Mouse (Mus musculus) right cerebral cortex, postnatal 10 days (tissue): ENCODE measurements around the gene Dmbt1.
"Not testable (repeated sequence)": the region's sequence is repeated elsewhere in the genome, so short reads cannot be mapped to it uniquely, and the experiment has no call there.

ENCODE experiments used
- DNase-seq, 2 experiments: peaks; one replicate each; pipeline ENCODE4 v3.0.0; 2021; ENCODE audit warnings: low spot score in 2 of 2

The Dmbt1 gene

GRCm38 (mm10) chr7:131031755-131032154, at the start of gene Dmbt1:
Gene Dmbt1, plus strand, starts transcription at chr7:131032053.
- no peak for DNase-seq

DNA sequence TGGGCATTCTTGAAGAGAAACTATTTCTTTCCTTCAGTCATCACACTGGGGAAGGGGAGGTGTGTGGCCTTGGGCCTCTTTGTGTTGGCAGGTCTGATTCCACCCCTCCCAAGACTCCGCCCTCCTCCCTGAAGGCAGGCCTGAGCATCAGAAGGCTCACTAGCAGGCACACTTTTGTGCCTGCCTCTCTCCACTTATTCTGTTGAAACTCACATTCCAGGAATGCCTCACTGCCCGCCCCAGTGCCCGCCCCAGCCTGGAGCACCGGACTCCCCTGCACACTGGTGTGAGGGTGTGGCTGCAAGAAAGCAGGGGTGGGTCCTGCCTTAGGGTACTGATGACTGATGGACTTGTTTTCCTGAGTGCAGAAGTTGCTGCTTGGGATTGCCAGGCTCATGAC, 49.5 kb upstream of the Dmbt1 start:
- no peak for DNase-seq

GRCm38 (mm10) chr7:130982881-130983280, 49.0 kb upstream of the Dmbt1 start:
- no peak for DNase-seq

DNA sequence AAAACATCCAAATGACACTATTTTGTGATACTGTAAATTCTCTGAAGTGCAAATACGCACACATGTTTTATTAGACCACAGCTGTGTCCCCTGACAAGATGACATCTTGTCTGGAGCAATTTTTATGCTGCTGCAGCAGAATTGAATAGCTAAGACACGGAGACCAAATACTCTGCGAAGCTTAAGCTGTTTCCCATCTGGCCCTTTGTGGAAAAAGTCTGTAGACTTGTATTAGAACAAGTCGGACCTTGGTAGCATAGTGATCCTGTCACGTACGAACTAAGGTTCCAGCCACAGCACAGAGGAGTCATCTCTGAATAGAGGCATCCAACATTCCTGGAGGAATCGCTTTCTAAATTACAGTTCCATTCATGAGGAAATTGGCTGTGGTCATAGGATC, 47.6 kb upstream of the Dmbt1 start:
- no peak for DNase-seq

- DNase-seq, result no peak
Observed at GRCm38 (mm10) chr7:130985193-130985592, 46.7 kb upstream of the Dmbt1 start.

- no peak for DNase-seq
Observed at GRCm38 (mm10) chr7:130985716-130986115, 46.1 kb upstream of the Dmbt1 start.

GRCm38 (mm10) chr7:130988146-130988545, 43.7 kb upstream of the Dmbt1 start:
- no peak for DNase-seq

DNA sequence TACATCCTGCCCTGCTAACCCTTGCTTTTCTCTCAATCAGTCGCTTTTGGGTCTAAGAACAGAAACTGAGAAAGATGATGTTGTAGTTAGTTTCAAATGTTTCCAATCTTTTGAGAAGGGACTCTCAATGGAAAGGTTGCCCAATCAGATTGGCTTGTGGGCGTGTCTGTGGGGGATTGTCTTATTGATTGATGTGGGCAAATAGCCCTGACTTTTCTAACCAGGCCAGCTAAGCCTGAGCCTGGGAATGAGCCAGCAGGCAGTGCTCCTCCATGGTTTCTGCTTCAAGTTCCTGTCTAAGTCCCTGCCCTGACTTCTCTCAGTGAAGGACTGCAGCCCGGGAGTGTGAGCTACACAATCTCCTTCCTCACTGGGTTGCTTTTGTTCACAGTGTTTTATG, 42.5 kb upstream of the Dmbt1 start:
- DNase-seq, result no peak

DNA sequence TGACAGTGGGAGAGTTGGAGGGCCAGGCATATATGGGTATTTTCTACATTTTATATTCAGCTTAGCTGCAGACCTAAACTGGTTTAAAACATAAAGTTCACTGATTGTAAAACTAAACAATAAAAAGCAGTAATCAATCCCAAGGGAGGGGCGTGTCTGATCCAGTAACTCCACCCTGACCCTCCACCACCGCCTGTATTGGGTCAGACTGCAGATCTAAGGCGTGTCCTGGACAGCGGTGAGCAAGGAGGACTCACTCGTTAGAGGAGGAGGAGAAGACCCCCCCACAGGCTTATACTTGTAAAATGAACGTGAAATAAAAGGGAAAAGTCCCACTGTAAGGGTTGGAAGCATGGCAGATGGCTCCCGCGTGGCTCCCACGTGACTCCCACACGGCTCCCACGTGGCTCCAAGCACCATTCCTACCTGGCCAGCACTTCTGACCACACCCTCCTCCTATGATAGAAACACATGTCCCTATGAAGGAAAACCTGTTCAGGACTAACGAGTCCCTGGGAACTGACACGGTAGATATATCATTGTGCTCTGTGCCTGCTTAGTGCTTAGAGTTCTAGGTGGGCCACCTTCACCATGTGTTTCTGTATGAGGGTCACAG, 40.6 kb upstream of the Dmbt1 start:
- no peak for DNase-seq

GRCm38 (mm10) chr7:130993907-130994306, 37.9 kb upstream of the Dmbt1 start:
- no peak for DNase-seq

DNA sequence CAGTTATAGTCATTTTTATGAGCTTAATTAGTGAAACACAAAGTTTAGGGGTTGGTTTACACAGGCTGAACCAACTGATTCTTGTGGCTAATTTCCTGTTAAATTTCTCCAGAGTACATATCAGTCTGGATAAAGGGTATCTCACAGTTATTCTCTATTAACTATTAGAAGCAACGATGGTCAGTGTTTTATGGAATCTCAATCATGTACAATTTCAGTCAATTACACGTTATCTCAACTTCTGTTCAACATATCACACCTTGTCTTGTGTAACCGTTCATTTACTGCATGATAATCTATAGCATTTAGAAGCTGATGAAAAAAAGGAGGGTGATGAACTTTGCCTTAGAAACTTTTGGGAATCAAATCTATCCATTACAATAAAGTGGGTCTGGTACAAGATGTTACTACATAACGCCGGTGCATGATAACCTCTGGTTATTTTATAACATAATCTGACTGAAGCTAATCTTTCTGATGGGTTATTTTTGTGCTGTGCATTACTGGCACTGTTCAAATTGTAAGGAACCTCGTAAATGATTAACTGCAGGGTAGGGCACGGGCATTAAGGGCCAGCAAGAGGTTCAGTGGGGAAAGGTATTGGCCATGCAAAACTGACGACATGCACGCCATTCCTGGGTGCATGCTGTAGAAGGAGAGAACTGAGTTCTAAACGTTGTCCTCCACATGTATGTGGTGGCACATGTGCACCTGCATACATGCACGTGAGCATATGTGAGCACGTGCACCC, 29.7 kb upstream of the Dmbt1 start:
- no peak for DNase-seq

DNA sequence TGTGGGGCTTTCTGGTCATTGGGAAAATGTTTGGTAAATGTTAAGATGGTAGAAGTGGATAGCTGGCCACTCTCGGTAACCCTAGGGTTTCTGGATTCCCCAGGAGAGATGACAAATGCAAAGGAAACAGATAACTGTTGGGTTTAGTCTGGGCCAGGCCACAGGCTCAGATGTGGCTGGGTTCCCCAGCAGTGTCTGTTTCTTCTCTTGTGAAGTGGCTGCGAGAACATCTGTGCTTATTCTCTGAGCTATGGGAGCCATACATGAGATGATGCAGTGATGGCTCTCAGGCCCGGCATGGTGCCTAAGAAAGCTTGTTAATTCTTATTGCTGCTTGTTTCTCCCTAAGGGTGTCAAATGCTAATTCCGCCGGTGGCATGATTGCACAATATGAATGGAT, 27.8 kb upstream of the Dmbt1 start:
- DNase-seq, result no peak

DNA sequence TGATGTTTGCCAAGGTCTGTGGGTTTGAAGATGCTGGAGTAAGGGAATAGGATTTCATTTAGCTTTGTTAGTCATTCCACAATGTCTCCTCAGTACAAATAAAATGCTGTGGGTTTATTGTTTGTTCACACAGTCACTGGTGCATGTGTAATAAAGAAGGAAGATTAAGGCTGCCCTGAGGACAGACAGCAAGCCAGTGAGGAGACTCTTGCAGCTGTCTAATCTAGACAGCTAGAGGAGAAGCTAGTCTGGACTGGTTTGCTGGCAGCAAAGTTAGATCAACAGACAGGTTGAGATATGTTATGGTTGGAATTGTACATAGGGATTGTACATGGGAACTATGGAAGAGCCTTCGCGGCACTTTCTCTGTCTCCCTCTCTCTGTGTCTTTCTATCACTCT, 24.6 kb upstream of the Dmbt1 start:
- DNase-seq, result no peak

DNA sequence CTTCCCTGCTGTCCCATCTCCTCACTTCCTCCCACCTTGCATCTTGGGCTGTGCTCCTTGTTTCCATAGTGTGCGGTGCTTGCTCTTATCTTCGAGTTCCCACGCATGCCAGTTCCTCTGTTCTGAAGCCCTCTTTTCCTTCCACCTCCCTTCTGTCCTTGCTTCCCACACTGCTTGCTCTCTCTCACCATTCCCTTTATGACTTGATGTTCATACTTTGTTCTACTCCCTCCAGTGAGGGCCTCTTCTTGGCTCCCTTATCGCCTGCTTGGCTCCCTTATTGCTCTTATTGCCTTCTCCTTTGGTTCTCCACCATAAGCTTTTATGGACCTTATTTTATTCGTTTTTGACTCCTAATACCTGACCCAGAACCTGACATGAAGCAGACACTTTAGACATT, 22.7 kb upstream of the Dmbt1 start:
- DNase-seq, result no peak

DNA sequence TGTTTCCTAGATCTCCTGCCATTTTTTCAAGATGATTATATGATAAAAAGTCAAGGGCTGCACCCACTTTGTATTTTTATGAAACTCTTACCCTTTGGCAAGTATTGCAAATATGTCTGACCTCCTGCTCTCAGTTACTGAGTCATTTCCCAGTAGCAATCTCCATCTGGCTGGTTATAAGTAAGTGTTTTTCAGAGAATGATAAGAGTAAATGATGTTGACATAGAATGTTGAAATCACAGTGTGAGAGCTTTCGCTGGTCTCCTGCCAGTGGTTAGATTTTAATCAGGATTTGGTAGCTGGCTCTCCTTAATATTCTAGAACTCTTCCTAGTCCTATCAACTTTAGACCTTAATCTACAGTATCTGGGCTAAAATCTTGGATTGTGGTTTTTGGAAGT, 20.0 kb upstream of the Dmbt1 start:
- DNase-seq, result no peak

GRCm38 (mm10) chr7:131019181-131019580, 12.7 kb upstream of the Dmbt1 start:
- DNase-seq, result no peak

DNA sequence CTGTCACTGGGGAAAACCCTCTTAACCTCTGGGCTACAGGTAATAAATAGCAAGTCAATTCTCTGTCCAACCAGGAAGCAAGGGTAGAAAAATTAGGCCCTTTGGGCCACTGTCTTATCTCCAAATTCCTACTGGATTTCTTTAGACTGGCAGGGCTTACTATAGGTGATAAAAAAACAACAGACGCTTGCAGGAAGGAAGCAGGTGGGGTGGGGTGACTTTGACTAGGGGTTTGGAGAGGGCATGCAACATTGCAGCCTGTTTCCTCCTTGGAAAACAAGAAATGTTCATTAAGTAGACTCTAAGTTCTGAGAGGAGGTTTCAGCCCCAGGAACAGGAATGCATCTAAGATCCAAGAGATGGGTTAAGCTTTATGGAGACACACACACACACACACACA, 7.0 kb upstream of the Dmbt1 start:
- DNase-seq, result no peak

- no peak for DNase-seq
Observed at GRCm38 (mm10) chr7:131027557-131027956, 4.3 kb upstream of the Dmbt1 start.

DNA sequence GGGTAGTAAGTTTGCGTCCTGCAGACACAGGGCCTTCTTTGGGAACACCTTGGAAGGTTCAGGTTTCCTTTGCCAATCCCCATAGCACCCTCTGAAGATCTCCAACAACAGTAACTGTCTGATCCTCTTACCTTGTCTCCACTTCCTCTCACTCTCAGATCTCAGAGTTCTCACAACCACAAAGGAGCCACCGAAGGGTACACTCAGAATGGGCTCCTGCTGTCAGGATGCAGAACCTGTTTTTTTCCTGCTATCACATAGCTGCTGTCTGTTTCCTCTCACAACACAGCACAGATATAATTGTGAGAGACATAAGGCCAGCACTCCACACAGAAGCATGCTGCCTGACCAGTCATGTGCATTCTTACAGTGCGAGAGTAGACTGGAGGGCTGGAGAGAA, 4.5 kb downstream of the Dmbt1 start:
- DNase-seq, result no peak

- DNase-seq, result no peak
Observed at GRCm38 (mm10) chr7:131037083-131037482, 5.2 kb downstream of the Dmbt1 start.

DNA sequence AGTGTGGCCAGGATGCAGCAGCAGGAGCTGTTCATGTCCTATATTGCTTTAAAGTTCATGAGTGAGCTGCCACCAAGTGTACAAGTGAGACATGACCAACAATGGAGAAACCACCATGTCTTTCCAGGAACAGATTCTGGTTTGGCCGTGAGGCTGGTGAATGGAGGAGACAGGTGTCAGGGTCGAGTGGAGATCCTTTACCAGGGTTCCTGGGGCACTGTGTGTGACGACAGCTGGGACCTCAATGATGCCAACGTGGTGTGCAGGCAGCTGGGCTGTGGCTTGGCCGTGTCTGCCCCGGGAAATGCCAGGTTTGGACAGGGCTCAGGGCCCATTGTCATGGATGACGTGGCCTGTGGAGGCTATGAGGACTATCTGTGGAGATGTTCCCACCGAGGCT, 8.9 kb downstream of the Dmbt1 start:
- not testable (repeated sequence) for DNase-seq

DNA sequence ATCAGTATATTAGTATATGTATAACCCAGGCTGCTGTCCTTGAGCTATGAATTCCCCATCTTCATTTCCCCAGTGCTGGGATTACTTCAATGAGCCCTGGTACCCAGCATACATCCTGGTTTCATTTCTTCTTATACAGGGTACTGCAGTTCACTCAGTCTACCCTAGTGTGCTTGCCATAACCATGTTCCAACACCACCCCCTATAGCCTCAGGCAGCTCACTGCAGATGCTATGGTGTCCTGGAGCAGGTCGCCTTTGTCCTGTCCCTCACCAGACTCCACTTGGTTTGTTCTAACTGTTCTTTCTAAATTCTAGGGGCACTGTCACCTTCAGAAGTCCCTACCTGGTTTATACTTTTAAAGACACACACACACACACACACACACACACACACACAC, 10.8 kb downstream of the Dmbt1 start:
- no peak for DNase-seq

- not testable (repeated sequence) for DNase-seq
Observed at GRCm38 (mm10) chr7:131045258-131045835, 13.5 kb downstream of the Dmbt1 start.
